20 mouse cellular contexts compared by ENCODE assay signal in the genomic region with DNA sequence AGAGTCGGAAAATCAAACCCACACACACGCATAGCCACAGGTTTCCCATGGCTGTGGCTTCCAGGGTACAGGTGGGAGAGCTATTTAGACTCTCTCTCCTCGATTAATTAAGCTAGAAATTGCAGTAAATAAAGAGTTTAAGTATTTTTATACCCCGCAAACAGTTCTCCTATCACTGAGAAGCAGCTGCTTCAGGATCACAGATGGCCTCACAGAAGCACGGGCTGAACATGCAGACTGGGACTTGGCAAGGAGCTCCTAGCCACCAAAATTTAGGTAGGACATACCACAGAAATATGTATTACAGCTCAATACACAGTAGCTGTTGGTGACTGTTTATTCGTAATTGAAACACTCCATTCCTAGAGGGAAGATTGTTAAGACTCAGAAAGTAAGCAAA. TPM values are rescaled to one million over a fixed set of nuclear protein-coding genes. Genes with fewer than 3 reads are reported as not detected.
A peak's percentile ranks its signal among the peaks of the same experiment; 100 is the strongest.
DNase-seq lines count a peak whose midpoint lies in the region.
"Had no signal": no experiment of that assay in that cellular context is flagged by ENCODE, and none has a peak within 500 bp of the region (broad histone marks: within the 10 kb centered on the region; RNA-seq: fewer than 3 reads in every experiment).

No protein-coding gene starts in this region.

- DNase-seq in cerebellum, adult 9-10 months, result peak; percentile 34
- no peak for DNase-seq in cerebellum, postnatal 36 days
- peak; percentile 69 for DNase-seq in layer of hippocampus, adult 11-12 months (ENCODE audit: low spot score)
- DNase-seq in layer of hippocampus, postnatal 10 days (ENCODE audit: low spot score in 2 of 2), result no peak
- peak; percentile 67 for DNase-seq in layer of hippocampus, adult 9-10 months (ENCODE audit: low spot score)
- no peak for DNase-seq in heart, adult 11 months
- no peak for DNase-seq in kidney, postnatal 4 days
- DNase-seq: adrenal gland, adult 8-10 months; gastrocnemius, adult 2 months; gastrocnemius, postnatal 36 days; heart, adult 2 months; heart, postnatal 10 days; kidney, adult 9 months; kidney, postnatal 14 days; liver; lung, embryonic 14.5 days; lung, postnatal 14 days; thymus, postnatal 4 days had no signal

RNA-seq across cellular contexts. Expression of a gene that starts 14.0 kb away (rescaled TPM):
- 10 to 100 TPM; 63.8 to 74.1 TPM for total RNA-seq in layer of hippocampus, postnatal 10 days (2021)
- total RNA-seq: hematopoietic stem cell, adult 5-6 weeks; megakaryocyte progenitor cell, adult 5-6 weeks had no signal

Comparison
In these comparisons a context has a peak if more than half of its experiments do, and no peak if none do; other contexts are left out.
1. DNase-seq: peak in cerebellum, adult 9-10 months (single experiment), layer of hippocampus, adult 11-12 months (single experiment) and layer of hippocampus, adult 9-10 months (single experiment); none in cerebellum, postnatal 36 days (0 of 2), layer of hippocampus, postnatal 10 days (0 of 2), heart, adult 11 months (single experiment) and kidney, postnatal 4 days (0 of 2).